Mouse (Mus musculus): ENCODE data around the gene Sh2d5. TPM values are rescaled to one million over a fixed set of nuclear protein-coding genes. Genes with fewer than 3 reads are reported as not detected.
A peak's percentile ranks its signal among the peaks of the same experiment; 100 is the strongest.

Gene Sh2d5
- total RNA-seq, 2 experiments from 2014 or later = 49.1 to 52.7 TPM

DNA sequence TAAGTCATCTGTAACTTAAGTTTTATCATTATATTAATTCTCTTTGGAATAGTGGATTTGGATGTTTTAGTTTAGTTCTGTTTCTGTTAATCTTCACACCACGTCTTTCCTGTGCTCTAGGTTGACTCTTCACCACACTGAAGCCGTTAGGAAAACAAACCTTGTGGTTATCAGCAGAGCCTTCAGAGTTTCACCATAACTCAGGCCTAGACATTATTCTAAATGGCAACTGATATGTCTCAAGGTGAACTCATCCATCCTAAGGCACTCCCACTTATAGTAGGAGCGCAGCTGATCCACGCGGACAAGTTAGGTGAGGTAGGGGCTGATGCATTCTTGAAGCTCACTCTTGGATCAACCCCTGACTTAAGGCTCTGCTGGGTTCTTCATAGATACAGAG lies 28.8 kb upstream of the Sh2d5 start:
- TF ChIP-seq CTCF (conservative IDR thresholded peaks at IDR 0.05) = no peak
- Histone ChIP-seq H3K4me3 (no peak overlapping the region), H3K27ac (no peak overlapping the region)
- DNase-seq (ENCODE audit: low spot score in 2 of 2) = no peak

DNA sequence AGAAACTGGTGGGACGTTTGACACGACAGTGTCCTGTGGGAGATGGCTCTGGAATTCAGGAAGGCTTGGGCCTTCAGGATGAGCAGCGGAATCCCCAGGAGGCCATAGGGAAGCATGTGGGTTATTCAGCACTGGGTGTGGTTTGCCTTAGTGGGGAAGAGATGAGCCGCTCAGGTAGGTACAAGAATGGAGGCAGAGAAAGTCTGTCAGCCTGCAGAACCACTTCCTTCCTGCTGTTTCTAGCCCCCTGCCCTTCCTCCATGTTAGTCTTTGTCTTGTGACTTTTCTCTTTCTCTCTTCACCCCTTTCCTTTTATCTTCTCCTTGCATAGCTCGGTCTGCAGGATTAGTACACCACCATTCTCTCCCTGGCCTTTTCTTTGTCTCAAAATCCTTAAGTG lies 27.8 kb upstream of the Sh2d5 start:
- DNase-seq (ENCODE audit: low spot score in 2 of 2) = no peak
- TF ChIP-seq CTCF (conservative IDR thresholded peaks at IDR 0.05) = no peak
- Histone ChIP-seq H3K4me3 (no peak overlapping the region), H3K27ac (no peak overlapping the region)

DNA sequence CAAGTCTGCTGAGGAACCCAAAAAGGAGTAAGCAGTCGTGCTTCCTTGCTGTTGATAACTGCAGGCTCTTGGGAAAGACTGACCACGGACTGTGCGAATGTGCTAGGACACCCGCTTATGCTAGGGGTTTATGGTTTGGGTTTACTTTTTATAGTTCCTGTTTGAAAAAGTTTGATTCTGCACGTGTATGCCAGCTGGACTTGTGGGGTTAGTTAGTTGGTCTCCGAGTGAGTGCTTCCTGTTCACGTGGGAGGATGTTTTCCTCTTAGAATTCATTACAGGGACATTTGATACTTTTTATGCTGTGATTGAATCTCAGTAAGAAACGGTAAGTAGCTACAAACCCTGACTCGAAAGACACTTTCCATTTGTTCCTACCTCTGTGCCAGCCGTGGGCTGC lies 26.6 kb upstream of the Sh2d5 start:
- no peak overlapping the region for H3K27ac ChIP-seq
- H3K4me3 ChIP-seq = no peak overlapping the region
- DNase-seq (ENCODE audit: low spot score in 2 of 2) = no peak
- TF ChIP-seq CTCF (conservative IDR thresholded peaks at IDR 0.05) = no peak

DNA sequence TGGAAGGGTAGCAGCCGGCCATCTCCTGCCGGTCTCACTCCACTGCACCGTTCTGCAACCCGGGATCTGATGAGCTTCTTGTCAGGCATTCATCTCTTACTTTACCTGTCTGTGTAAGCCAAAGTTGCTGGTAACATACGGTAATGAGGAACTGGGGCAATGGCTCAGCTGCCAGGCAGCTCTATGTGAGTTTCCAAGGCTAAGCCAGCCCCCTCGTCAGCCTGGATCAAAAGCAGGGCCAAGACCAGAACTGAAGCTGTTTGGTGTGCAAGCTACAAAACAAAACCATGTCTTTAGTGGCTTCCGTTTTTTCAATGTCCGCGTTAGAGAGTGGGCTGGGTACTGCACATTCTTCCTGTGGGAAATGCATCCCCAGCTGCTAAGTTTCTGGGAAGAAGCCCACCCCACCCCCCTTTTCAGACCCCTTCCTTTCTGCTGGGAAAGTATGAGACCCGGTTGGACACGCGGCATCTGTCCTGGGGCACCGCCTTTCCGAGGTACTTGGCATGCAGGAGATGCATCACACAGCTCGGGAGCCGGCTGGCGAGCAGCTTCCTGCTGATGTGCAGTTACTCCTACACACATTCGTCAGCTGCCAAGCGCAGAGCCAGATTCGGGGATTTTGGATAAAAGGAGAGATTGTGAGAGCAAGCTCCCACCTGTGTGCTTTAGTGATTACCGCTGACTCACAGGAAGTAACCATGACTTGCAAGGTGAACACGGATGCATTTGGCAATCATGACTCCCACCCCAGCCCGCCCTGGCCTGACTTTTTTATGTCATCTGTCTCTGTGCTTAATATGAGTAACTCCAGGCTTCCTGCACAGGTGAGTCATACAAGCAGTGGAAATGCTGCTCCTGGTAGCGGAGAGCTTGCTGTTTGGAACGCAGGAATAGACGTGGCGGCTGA lies 3.2 kb upstream of the Sh2d5 start:
- peak; percentile 72 to 86 for DNase-seq (ENCODE audit: low spot score in 2 of 2)
- H3K4me3 ChIP-seq = peak overlapping the region; percentile 15; the same call in 1 of the 2 replicates
- no peak for TF ChIP-seq CTCF (conservative IDR thresholded peaks at IDR 0.05)
- peak overlapping the region; percentile 85 for H3K27ac ChIP-seq

DNA sequence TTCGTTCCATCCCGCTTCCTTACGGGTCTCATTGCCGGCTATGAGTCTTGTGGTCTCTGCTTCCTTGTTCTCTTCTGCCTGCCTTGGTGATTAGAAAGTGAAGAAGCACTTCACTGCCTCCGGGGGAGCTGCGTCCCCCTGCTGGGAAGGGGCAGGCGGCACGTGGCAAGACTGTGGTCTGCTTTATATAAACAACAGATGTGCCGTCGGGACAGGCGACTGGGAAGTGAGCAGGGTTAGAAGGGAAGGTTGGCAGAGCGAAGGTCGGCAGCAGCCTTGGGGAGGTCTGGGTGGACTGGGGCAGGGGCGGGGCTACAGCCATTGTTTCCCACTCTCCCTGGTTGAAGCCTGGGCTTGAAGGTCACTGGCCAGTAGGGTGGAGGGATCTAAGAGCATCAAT lies 1.6 kb downstream of the Sh2d5 start:
- Histone ChIP-seq H3K27ac (peak overlapping the region; percentile 93), H3K4me3 (peak overlapping the region; percentile 84)
- no peak for DNase-seq (ENCODE audit: low spot score in 2 of 2)
- TF ChIP-seq CTCF (conservative IDR thresholded peaks at IDR 0.05) = peak; percentile 54

DNA sequence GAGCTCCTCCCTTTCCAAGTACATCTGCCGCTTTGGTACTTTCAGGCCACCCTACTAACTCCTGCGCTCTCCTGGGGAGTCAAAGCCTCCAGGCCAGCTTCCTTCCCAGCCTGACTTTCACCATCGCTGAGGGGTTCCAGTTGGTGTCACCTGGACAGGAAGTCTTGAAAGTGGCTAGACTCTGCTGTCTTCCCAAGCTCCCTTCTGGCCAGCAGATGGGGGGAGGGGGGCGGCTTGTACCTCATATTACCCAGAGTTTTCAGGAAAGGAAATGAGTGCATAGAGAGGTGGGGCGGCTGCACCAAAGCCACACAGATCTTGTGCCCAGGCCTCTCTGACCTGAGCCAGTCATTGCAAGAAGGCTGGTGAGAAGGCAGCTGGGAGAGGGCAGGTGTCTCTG lies 2.0 kb downstream of the Sh2d5 start:
- Histone ChIP-seq H3K4me3 (peak overlapping the region; percentile 84), H3K27ac (peak overlapping the region; percentile 93)
- no peak for DNase-seq (ENCODE audit: low spot score in 2 of 2)
- no peak for TF ChIP-seq CTCF (conservative IDR thresholded peaks at IDR 0.05)

DNA sequence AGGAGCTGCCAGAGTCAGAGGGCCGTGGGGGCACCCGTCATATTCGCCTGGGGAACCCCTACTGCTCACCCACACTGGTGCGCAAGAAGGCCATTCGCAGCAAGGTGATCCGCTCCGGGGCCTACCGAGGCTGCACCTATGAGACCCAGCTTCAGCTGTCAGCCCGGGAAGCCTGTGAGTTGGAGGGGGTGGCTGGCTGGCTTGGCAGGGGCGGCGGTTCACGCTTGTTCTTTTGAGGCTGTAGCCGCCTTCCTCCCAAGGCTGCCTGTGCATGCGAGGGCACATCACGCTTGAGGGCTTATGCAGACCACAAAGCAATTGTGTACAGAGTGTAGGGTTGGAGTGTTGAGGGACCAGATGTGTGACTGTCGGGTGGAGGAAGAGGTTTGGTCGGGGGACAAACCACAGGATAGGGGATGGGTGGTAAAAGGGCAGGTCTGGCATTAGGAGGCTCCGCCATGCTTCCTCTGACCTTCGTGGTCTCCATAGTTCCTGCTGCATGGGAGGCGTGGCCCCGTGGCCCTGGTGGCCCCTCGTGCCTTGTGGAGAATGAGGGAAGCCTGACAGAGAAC lies 7.0 kb downstream of the Sh2d5 start:
- Histone ChIP-seq H3K4me3 (no peak overlapping the region), H3K27ac (no peak overlapping the region)
- no peak for TF ChIP-seq CTCF (conservative IDR thresholded peaks at IDR 0.05)
- no peak for DNase-seq (ENCODE audit: low spot score in 2 of 2)

DNA sequence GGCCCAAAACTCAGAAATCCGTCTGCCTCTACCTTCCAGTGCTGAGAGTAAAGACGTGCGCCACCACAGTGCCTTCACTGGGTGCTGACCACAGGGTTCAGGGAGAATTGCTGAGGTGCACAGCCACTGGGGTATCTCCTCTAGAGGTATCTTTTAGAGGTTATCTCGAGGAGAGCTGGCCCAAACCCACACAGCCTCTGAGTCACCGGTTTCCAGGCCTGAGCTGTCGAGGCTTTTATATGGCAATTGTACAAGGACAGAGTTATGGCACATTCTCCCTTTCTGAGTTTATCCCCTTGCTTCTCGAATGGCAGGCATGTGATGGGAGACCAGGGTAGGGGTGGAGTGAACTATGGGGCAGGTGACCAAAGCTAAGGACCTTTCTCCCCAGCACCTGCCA lies 8.5 kb downstream of the Sh2d5 start:
- H3K27ac ChIP-seq = no peak overlapping the region
- no peak overlapping the region for H3K4me3 ChIP-seq
- no peak for DNase-seq (ENCODE audit: low spot score in 2 of 2)
- TF ChIP-seq CTCF (conservative IDR thresholded peaks at IDR 0.05) = no peak

DNA sequence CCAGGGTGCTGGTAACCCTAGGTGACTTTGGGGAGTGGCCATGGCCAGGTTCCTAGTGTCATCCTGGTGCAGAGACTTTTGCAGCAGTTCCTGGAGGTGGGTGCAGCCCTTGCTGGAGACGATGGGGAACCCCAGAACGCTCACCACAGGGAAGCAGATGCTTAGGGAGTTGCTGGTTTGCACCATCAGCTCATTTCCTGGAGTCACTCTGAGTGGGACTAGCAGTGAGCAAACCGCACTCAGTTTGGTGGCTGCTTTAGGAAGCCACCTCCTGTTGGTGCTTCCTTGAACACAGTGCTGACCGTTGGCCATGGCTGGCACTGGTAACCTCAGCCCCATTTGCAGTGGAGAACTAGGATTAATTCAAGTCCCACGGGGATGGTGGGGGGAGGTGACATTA lies 9.3 kb downstream of the Sh2d5 start:
- no peak overlapping the region for H3K27ac ChIP-seq
- H3K4me3 ChIP-seq = no peak overlapping the region
- no peak for DNase-seq (ENCODE audit: low spot score in 2 of 2)
- no peak for TF ChIP-seq CTCF (conservative IDR thresholded peaks at IDR 0.05)

DNA sequence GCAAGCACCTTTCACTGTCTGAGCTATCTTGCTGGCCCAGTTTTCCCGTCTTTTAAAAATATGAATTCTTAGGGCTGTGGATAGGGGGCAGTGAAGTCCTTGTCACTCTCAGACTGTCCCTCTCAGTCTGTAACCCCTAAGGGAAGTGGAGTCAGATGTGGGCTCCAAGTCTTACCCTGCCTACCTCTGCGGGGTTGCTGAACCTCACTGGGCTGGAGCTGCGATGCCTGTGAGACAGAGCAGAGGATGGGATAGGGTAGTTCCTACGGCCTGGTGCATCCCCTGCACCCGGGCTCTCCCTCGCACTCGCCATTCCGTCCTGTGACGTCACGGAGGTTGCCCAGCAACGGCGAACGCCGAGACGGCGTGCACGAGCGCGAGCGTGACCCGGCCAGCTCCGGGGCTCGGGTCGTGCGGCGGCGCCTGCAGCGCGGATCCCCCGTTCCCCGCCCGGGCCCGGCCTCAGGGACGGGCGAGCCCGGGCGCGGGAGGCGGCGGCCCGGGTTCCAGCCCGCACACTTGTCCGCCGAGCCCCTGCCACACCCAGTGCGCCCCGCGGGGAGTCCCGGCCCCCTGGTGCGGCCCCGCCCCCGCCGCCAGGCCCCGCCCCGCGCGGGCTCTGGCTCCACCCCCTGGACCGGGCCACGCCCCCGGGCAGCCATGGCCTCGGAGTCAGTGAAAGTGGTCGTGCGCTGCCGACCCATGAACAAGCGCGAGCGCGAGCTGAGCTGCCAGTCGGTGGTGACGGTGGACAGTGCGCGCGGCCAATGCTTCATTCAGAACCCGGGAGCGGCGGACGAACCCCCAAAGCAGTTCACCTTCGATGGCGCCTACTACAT lies 11.9 kb downstream of the Sh2d5 start:
- peak; percentile 82 to 90 for DNase-seq (ENCODE audit: low spot score in 2 of 2)
- peak; percentile 69 for TF ChIP-seq CTCF (conservative IDR thresholded peaks at IDR 0.05)
- peak overlapping the region; percentile 79 for H3K4me3 ChIP-seq
- peak overlapping the region; percentile 82 for H3K27ac ChIP-seq

DNA sequence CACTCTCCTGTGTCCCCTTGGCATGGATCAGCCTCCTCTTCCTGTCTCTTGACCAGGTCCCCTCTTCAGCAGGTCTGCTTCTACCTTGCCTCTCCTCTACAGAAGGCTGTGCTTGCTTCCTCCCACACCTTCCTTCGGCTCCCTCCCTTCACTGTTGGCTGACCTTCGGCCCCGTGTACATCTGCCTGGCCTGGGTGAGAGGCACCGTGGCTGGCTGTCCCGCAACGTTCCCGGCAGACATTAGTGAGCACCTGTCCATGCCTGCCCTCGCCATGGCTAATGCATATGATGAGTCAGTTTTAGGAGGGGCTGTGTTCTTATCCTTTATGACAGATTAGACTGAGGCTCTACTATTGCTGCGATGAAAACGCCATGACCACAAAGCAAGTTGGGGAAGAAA lies 17.7 kb downstream of the Sh2d5 start:
- Histone ChIP-seq H3K27ac (no peak overlapping the region), H3K4me3 (no peak overlapping the region)
- no peak for DNase-seq (ENCODE audit: low spot score in 2 of 2)
- no peak for TF ChIP-seq CTCF (conservative IDR thresholded peaks at IDR 0.05)

DNA sequence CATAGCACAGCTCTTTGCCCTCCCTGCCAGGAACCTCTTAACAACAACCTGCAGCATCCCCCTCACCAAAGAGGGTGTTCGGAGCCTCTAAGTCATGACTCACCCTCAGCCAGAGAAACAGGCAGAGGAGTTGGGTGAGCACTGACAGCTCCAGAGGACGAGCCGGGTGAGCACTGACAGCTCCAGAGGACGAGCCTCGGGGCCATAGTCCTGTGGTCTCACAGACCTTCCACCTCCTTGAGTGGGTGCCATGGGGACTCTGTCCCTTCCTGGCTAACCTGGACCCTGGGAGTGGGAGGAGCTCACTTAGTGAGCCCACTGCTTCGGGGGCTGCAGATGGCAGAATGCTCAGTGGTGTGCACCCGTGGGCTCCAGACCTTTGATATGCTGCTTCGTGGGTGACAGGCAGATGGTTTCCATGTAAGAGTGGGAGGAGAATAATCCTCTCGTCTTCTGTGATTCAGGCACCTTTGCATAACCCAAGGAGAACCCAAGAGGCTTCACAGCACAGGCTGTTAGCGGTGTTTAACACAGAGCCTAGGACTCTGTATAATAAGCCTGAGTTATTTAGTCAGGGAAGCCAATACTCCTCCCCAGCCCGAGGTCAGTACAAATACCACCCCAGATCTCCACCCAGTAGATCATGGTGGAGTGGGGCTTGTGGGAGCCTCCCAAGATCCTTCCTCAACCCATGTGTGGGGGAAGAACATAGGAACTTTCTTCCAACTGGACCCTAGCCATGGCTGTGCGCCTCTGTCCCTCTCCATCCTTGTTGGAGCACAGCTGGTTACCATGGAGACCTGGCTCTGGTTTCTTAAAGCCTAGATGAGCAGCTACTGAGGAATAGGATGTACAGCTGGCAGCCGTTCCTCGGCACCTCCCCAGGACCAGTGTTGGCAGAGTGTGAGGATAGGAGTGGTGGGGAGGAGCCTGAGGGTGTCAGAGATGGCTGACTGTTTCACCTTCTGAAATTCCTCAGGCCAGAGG lies 22.1 kb downstream of the Sh2d5 start:
- DNase-seq (ENCODE audit: low spot score in 2 of 2) = peak; percentile 43 to 65
- Histone ChIP-seq H3K27ac (peak overlapping the region; percentile 87), H3K4me3 (no peak overlapping the region)
- TF ChIP-seq CTCF (conservative IDR thresholded peaks at IDR 0.05) = no peak

Measured in layer of hippocampus, adult 2 months (tissue).